Mouse (Mus musculus) ovary, adult 18-20 months (tissue): ENCODE data around the gene Gpr62.

ENCODE experiments used
- DNase-seq: peaks from one replicate; pipeline ENCODE4 v3.0.0; 2022; ENCODE audit warnings: low spot score, mixed read lengths

Gene Gpr62

GRCm38 (mm10) chr9:106421865-106422160 lies 43.9 kb downstream of the Gpr62 start:
- peak; percentile 63 for DNase-seq

GRCm38 (mm10) chr9:106421033-106421864 lies 44.5 kb downstream of the Gpr62 start:
- no peak for DNase-seq

- DNase-seq, result no peak
Observed at GRCm38 (mm10) chr9:106420608-106421007, 45.1 kb downstream of the Gpr62 start.

- DNase-seq, result peak; percentile 83
Observed at GRCm38 (mm10) chr9:106417841-106418625, 47.7 kb downstream of the Gpr62 start.

- no peak for DNase-seq
Observed at GRCm38 (mm10) chr9:106416826-106417225, 48.9 kb downstream of the Gpr62 start.
